Mouse (Mus musculus) pancreas, adult 10 weeks (tissue): Measurements from ENCODE around the gene Rab9b. TPM values are rescaled to one million over a fixed set of nuclear protein-coding genes. Genes with fewer than 3 reads are reported as not detected.

Experiments used
- polyA plus RNA-seq: library from polyadenylated mRNA; stranded (reverse); fragments of 350-450 nt; fragmentation: Illumina TruSeq; extraction: RNeasy Lipid Tissue Mini Kit (QIAGEN cat#74804); gene quantifications from one replicate; pipeline ENCODE4 v1.2.3, GENCODE M21; 2015; ENCODE audit warnings: low read depth, low replicate concordance; ENCODE audit not compliant: insufficient read depth

The Rab9b gene
- polyA plus RNA-seq = not detected

DNA sequence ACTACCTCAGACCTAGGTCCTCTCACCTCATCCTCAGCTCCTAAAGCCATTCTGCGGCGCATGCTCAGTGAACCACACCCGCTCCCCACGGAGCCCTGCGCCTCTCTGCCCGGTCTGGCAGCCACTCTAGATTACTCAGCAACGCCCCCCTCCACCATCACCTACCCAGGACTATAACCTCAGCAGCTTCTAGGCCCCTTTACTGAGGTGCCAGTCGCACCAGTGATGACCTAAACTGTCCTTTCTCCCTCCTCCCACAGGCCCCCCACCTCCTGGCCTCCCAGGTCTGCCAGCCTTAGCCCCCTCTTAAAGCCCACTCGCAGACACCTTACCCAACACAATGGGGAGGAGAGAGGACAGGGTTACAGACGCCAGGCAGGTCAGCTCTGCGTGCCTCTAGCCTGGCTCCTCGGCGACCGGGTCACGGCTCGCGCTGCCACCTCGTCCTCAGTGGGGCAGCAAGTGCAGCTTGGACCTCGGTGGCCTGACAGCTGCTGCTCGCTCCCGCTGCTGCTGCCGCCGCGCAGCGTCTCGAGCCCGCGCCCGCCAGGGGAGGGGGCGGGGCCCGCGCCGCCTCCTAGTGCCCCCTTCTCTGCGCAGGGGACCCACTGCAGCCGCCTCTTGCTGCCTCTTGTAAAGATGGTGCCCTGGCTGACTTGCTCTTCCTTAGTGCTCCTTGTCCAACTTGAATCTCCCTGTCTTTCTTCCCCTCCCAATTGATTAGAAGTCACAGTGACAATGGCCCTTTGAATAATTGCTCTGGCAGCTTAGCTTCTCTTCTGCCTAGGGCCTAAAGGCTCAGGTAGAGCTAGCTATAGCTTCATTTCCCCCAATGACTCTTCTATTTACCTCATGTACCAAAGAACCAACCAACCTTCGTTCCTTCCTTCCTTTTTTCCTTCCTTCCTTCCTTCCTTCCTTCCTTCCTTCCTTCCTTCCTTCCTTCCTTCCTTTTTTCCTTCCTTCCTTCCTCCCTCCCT is at the start of gene Rab9b:
Gene Rab9b, minus strand, starts transcription at position 695 of the 980 bp plus-strand sequence.

GRCm38 (mm10) chrX:136822371-136822770 is 46.2 kb downstream of the Rab9b start, which contains the start of gene Plp1:
Gene Plp1, plus strand, starts transcription at chrX:136822671.

Other genes with a start within 250 kb of the Rab9b start
- 1.6 TPM for gene Tceal1, start 160.8 kb downstream of the Rab9b start, polyA plus RNA-seq
- 81.2 TPM for gene Morf4l2, start 125.1 kb downstream of the Rab9b start, polyA plus RNA-seq
- gene Glra4, start 88.6 kb downstream of the Rab9b start, polyA plus RNA-seq = not detected
- 3.3 TPM for gene Plp1, start 46.1 kb downstream of the Rab9b start, polyA plus RNA-seq
- gene H2bfm, start 58.6 kb upstream of the Rab9b start, polyA plus RNA-seq = not detected
- 31.8 TPM for gene Tmsb15b2, start 106.7 kb upstream of the Rab9b start, polyA plus RNA-seq
- gene Tmsb15l, start 108.1 kb upstream of the Rab9b start, polyA plus RNA-seq = 2.5 TPM
- gene Tmsb15b1, start 108.1 kb upstream of the Rab9b start, polyA plus RNA-seq = 6.7 TPM
- 3.7 TPM for gene Zcchc18, start 124.4 kb upstream of the Rab9b start, polyA plus RNA-seq
- 1.5 TPM for gene Slc25a53, start 169.5 kb upstream of the Rab9b start, polyA plus RNA-seq
- 1.1 TPM for gene Fam199x, start 180.8 kb upstream of the Rab9b start, polyA plus RNA-seq